Mouse (Mus musculus): ENCODE results near the gene Msh3.

Gene Msh3

DNA sequence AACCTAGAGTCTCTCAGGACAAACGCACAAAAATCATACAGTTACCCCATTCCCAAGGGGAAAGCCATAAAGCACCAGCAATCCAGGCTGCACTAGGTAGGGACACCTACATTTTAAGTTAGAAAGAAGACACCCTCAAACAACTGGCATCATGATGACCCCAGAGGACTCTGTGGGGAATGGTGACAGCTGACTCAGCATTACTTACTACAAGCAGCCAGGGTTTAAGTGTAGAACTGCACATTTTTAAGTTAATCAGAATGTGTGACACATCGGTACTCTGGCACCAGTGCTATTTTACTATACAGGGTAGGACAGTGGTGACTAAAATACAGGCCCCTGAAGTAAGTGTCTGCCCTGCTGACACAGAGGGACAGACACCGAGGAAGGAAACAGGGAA lies 24.2 kb downstream of the Msh3 start:
- DNase-seq (ENCODE audit: low spot score) = no peak

DNA sequence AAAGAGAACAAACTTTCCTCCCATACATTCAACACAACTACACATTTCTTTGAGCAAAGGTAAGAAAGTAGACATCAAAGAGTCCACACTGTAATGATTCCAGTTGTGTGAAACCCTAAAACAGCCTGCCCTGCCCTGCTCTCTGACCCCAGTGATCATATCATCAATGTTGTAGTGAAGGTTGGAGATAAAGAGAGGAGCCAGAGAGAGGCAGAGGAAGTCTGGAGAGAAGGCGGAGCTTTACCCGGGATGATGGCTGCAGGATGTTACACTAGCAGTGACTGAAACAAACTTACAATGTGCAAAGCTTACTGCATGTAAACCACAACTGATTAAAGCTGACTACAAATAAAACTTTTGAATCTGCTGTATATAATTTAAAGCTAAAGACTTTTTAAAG lies 26.8 kb downstream of the Msh3 start:
- DNase-seq (ENCODE audit: low spot score) = no peak

DNA sequence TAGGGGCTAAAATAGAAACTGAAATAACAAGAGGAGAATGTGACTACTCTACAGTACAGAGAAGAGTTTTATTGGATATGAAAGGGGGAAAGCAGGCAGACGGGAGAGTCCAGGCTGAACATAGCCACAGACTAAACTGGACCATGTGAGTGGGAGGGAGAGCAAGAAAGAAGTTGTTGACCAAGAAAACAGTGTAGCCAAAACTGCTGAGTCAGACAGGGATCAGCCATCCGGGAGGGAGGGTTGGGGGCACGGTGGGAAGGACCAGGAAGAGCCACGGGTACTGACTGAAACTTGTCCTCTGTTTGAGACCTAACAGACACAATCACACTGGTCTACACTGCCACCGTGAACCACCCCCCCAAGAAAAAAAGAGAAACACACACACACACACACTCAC lies 28.8 kb downstream of the Msh3 start:
- DNase-seq (ENCODE audit: low spot score) = no peak

DNA sequence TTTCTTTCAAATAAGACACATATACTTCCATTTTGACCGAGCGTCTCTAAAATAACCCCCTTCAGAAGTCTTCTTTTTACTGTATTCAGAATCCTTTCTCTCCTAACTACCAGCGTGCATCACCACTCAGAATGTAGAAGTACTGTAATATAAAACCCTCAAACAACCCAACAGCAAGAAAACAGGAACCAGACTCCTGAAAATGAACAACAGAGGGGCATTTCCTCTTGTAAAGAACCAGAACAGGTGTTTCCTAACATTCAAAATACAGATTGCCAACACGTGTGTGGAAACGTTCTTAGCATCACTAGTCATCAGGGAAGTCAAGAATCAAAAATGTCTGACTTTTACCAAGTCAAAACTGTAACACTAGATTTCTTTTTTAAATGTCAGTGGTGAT lies 34.0 kb downstream of the Msh3 start:
- DNase-seq (ENCODE audit: low spot score) = no peak

DNA sequence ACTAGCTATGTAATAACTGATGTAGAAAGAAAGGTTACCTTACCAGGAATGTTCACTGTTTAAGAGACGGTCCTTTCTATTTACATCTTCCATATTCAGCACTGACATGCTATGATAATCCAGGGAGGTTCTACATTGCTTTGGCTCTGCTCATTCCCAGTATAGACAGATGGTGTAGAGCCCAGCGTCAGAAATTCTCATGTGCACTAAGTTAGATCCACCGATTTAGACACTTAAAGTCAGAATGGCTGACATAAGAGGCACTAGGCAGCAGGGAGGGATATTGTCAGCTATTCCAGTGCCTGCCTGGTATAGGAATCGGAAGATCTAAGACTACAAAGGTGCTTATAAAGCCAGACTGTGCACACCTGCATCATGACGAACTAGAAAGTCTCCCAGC lies 40.2 kb downstream of the Msh3 start:
- DNase-seq (ENCODE audit: low spot score) = no peak

DNA sequence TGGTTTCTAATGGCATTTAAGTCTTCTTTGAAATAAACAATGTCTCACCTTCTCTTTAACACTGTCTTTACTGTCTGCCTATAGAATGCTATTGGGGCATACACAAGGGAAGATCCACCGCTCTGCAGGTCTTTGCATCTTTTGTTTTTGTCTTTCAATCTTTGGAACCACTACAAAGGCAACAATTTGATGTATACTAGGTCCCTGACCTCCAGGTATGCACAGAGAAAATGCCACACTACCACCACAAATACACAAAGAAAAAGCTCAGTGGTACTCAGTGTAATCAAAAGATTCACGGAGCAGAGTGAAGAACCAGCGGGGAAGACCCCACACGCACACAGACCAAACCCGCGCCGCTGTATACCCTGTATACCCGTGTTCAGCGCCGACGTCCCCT lies 49.1 kb downstream of the Msh3 start, which contains the start of gene Gm20379:
Gm20379 (plus strand) TSS at position 301 of the 400 bp plus-strand sequence.
- no peak for DNase-seq (ENCODE audit: low spot score)

DNA sequence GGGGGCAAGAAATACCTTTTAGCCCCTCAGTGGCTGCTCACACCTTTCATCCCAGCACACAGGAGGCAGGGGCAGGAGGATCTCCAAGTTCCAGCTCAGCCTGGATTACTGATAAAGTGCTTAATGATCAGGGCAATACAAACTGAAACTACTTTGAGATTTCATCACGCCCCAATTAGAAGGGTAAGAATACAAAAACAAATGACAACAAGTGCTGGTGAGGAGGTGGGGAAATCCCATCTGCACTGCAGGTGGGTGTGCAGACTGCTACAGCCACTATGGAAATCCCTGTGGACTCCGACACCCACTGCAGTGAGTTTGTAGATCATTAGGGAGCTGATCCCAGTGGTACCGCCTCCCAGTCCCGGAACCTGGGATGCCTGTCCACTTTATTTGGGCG lies 50.5 kb downstream of the Msh3 start:
- DNase-seq (ENCODE audit: low spot score) = no peak

DNA sequence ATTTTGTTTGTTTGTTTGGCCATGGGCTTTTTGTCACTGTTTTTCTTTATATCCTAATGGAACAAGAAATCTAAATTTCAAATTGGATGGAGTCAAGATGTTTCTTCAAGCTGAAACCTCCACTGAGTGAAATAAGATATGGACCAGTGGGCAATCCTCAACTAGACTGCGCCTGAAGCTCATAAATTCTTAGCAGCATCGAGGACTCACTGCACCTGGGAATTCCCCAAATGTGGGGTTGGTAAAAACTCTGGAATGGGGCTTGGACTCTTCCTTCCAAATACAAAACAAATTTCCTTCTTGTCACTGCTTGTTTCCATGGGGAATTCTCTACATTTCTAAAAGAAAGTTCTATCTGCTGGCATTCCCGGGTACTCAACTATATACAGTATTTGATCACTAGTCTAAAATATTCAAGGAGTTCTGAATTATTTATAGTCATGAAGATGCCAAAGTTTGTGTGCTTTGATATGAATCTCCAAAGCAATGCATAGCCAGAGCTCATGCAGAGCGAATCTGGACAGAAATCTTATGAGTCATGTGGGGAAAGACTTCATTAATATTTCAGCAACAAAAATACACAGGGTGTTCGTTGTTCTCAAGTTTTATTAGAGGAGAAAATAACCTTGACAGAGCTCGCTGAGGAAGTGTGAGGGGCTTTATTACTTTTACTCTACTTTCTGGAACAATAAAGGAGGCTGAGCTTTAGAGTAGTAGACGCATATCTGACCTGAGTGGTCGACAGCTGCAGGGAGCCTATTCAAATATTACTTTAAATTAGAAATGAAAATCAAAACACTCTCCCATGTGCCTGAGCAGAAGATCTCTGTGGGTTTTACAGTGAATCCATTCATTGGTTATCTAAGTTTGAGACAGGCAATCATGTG lies 51.5 kb downstream of the Msh3 start:
- DNase-seq (ENCODE audit: low spot score) = no peak

DNA sequence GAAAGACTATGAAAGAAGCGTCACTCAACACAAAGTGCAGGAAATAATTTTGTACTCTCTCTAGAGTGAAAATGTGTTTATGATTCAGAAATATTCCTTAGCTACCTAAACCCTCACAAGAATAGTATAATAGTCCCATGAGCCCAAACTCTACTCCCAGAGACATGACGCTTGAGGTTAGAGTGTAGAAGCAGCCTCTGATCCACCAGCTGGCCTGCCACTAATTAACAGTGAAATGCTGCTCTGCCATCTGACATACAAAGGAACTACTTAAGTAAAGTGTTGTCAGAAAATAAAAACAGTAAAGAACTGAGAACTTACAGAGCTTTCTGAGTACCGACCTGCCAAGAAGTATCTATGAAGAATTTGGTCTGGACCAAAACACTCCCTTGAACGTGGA lies 52.3 kb downstream of the Msh3 start:
- no peak for DNase-seq (ENCODE audit: low spot score)

DNA sequence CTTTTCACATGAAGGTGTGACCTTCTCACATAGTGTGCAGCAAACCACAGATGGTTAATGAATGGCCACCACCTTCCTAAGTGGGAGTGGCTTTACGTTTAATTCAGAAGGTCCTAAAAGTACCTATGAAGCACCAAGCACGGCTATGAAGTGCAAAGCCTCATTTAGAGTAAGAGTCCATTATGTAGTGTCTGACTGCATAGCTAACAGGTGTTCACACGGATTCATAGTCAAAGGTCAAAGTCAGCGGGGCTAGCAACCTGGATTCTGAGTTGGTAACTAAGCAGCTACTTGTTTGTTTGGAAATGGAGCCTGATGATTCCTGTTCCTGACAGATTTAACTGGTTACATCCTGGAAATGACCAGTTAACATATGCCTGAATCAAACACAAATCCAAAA lies 53.0 kb downstream of the Msh3 start:
- DNase-seq (ENCODE audit: low spot score) = no peak

DNA sequence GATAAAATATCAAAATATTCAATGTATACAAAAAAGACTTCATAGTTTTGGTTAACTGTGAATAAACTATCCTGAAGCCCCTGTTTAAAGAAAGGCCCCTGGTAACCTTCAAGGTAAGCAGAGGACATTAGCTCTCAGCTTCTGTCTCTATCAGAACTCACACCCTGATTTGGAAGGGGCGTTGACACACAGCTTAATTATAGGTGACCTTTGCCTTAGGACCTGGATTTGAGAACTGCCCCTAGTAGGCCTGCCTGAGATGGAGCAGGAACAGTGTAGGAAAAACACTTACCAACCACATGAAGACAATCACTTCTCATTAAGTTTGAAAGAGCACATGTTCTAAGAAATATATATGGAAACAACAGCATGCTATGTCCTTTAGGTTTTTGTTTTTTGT lies 55.3 kb downstream of the Msh3 start:
- DNase-seq (ENCODE audit: low spot score) = no peak

DNA sequence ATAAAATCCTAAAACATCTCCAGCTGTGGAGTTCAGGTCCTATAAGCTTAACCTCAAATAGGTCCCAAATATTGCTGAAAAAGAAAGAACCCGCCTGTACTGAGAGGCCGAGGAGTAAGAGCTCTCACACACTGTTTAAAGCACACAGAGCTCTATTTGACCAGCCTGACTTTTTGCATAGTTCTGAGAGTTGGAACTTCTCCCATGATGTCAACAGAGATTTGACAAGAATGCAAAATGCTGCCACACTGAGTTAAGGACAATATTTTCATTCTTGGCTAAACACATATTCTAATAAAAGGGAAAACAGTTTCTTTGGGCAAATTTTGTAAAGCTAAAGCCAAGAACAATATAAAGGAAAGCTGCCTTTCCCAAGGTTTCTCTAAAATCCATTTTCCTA lies 57.8 kb downstream of the Msh3 start:
- no peak for DNase-seq (ENCODE audit: low spot score)

DNA sequence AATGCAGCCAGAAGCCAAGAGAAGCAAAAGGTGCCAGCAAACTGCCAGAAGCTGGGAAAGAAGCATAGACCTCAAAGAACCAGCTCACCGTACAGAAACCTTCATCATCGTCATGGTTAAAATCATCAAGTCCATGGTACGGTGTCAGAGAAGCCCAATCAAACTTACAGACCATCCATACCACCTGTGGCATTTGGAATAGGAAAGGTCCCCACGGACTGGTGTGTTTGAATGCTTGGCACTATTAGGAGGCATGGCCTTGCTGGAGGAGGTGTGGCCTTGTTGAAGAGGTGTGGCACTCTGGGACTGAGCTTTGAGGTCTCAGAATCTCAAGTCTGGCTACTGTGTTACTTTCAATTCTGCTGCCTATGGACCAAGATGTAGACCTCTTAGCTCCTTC lies 58.3 kb downstream of the Msh3 start:
- DNase-seq (ENCODE audit: low spot score) = no peak

DNA sequence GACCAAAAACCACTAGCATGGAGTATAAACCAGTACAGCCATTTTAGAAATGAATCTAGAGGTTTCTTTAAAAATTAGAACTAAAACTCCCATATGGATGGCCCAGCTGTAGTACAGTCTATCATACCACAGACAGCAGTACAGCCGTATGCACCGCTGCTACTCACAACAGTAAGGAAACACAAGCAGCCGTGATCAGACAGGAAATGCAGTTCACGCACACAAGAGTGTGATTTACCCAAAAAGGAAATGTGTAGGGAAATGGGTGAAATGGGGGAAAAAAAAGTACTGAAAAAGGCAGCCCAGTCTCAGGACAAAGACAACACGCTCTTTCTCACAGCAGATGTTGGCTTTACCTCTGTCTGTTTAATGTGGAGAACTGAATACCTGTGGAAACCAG lies 60.9 kb downstream of the Msh3 start:
- DNase-seq (ENCODE audit: low spot score) = no peak

DNA sequence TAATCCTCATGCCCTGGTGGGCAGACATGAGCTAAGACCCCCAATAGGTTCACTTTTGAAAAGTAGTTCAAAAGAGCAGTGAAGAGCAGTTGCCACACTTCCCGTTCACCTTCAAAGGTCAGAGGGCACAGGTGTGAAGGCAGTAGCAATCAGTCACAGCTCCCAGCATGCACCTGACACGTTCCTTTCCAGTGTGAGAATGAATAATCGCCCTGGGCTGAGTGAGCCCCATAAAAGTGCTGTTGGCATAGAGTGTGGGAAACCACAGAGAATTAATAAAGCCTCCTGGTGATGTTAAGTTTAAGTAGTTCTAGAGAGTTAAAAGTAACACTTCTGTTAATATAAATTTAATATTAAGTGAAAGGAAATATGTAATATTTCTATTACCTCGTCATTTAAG lies 63.2 kb downstream of the Msh3 start:
- no peak for DNase-seq (ENCODE audit: low spot score)

DNA sequence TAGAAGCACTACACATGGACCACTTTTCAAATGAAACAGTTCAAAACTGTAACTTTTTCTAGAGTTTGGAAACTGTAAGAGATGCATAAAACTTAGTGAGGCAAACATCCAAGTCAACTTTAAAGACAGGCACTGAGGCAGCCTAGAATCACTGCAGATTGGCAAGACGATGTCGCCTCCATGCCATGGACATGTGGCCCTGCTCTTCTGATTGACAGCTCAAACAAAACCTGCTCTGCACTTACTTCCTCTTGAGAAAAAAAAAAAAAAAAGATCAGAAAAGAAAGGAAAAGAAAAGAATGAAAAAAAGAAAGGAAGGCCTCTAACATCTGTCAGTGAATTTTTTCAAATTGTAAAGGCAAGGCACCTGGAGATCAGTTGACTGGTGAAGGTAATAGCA lies 77.8 kb downstream of the Msh3 start:
- DNase-seq (ENCODE audit: low spot score) = no peak

DNA sequence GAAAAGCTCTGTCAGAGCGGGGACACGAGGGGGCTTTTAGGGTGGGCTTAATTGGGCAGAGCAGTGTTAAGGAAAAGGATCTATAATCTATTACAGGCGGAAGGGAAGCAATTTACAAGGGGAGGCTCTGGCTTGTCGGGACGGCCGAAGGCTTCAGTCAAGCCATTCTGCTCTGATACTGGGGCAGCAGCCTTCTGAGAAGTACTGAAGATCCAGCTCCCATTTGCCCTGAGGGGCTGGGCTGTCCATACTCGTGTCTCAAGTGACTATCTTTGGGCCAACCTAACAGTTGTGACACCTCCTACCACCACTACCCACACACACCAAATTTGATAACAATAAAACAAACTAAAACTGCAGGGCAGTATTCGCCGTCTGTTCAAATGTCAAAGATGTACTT lies 79.5 kb downstream of the Msh3 start:
- no peak for DNase-seq (ENCODE audit: low spot score)

DNA sequence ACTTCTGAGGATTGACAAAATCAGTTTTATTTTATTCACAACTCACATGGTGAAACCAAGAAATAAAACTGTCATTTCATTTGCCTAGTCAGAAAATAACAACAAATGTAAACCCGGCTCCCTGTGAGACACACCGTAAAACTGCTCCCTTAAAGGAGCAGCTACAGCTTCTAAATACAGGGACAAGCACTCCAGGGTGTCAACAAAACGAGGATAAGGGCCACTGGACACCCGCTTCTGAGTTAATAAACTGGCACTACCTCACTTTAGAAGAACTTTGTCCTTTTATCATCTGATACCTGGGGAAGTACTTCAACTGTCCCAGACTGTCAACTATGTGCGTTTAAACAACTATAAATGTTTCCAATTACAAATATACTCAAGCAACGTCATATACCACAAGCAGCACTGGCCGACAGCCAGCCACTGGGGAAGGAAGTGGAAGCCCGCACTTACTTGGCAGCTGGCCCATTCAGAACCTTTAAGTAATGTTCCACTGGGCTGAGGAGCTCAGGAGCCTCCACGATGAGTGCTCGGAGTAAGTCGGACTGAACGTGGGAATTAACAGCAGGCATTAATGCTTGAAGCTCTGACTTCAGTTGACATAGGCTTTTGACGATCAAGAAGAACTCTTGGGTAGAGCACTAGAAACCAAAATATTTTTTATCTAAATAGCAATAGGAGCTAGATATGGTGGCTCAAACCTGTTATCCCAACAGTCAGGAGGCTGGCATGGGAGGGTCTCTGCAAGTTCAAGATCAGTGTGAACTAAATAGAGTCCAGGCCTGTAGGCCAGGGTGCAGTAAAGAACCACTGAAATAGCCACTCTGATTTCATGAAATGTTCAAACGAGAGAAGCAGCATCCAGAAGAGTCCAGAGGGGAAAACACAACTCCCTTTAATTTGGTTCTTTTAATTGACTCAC lies 80.3 kb downstream of the Msh3 start:
- DNase-seq (ENCODE audit: low spot score) = peak; percentile 27

DNA sequence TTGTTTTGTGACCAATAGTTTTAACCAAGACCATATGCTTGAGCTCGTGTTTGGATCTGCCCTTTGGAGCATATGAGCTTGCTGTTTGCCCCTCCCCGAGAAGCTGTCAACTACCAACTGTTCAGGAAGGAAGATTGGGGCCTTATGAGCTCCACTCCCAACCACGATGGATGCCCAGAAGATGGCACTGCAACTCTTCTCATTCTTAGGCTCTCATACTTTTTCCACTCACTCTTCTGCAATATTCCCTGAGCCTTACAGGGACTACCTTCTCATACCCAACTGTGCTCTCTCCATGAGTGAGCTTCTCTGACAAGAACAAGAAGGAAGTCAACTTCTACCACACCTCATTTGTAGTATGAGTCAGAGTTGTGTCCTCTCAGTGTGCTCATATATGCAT lies 87.7 kb downstream of the Msh3 start:
- no peak for DNase-seq (ENCODE audit: low spot score)

DNA sequence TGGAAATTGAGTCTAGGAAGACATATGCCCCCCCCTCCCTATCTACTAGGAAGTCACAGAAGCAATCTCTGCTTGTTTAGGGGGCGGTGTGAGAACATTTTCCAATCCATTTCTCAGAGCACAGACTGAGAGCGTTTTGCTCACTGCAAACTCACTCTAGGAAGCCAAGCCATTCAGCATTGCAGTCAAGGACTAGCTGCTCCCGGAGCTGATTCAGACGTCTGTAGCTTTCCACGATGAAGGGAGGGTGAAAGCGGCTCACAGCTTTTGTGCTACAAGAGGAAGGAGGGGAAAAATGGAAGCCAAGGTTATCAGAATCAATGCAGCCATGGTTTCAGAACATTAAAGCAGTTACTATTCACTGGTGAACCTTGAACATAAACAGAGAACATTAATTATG lies 91.2 kb downstream of the Msh3 start:
- no peak for DNase-seq (ENCODE audit: low spot score)

DNA sequence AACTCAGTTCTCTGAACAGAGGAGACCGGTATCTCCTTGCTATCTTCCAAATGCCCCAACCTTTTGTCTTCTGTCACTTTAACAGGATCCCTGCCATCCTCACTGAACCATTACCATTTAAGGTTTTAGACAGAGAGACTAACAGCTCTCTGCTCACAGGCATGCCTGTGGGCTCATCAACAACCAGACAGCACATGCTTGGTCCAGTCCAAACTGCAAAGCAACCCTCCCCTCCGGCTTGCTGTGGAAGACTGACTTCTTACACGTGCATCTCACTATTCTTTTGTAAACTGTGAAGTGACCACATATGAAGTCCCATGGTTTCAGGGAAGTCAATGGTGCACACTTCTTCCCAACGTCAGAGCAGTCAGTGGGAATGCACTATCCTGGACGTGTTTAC lies 93.5 kb downstream of the Msh3 start:
- DNase-seq (ENCODE audit: low spot score) = no peak

DNA sequence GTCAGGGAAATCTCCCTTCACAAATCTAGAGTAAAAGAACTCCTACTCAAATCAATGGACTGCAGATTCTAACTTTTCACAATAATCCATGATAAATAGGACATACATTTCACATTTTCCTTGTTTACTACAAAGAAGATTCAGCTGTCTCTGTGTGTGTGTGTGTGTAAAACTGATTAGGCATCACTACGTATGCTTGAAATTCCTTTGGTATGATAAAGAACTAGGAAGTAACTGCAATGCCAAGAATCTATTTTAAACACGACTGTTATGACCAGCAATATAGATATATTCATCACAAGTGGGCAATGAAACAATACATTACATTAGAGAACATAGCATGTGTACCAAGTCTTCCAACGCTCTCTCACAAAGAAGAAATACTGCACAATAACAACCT lies 99.3 kb downstream of the Msh3 start:
- DNase-seq (ENCODE audit: low spot score) = no peak

DNA sequence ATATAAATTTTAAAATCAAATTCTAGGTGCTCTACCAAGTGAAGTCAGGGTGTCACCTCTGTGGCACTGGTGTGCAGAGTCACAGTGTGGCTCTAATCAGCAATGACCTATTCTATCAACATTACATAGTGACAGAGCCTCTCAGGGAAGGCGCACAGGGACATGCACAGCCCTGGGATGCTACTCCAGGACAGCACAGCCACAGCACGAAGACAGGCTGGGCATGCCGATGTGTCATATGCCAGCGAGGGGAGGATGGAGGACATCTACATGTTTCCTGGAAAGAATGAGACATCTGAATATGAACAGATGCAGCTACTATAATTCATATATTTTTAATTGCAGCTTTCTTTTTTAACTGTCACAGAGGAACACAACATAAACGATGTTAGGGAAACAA lies 101.0 kb downstream of the Msh3 start:
- DNase-seq (ENCODE audit: low spot score) = no peak
